Mouse (Mus musculus): Measurements from ENCODE around the gene Git1.

Git1 gene

GRCm38 (mm10) chr11:77476895-77477294, 16.5 kb upstream of the Git1 start:
- in situ Hi-C loops (cut with MboI, MseI), result no loop called here

- in situ Hi-C loops (cut with MboI, MseI), result no loop called here
These were observed 10.3 kb upstream of the Git1 start for GRCm38 (mm10) chr11:77483043-77483442.

GRCm38 (mm10) chr11:77483510-77484255, 9.7 kb upstream of the Git1 start:
- in situ Hi-C loops (cut with MboI, MseI), result no loop called here

- in situ Hi-C loops (cut with MboI, MseI), result no loop called here
These were observed 8.1 kb upstream of the Git1 start for GRCm38 (mm10) chr11:77485229-77485628.

GRCm38 (mm10) chr11:77486798-77487197, 6.6 kb upstream of the Git1 start:
- in situ Hi-C loops (cut with MboI, MseI), result no loop called here

- in situ Hi-C loops (cut with MboI, MseI), result no loop called here
These were observed 4.4 kb upstream of the Git1 start for GRCm38 (mm10) chr11:77488771-77489581.

- in situ Hi-C loops (cut with MboI, MseI), result no loop called here
These were observed 3.6 kb upstream of the Git1 start, which contains the start of gene Ankrd13b for GRCm38 (mm10) chr11:77489591-77490235. Gene Ankrd13b, minus strand, starts transcription at chr11:77489678.

GRCm38 (mm10) chr11:77490451-77490850, 2.9 kb upstream of the Git1 start:
- in situ Hi-C loops (cut with MboI, MseI), result no loop called here

GRCm38 (mm10) chr11:77491123-77491501, 2.2 kb upstream of the Git1 start:
- in situ Hi-C loops (cut with MboI, MseI), result no loop called here

- in situ Hi-C loops (cut with MboI, MseI), result no loop called here
These were observed 1.7 kb upstream of the Git1 start for GRCm38 (mm10) chr11:77491502-77492291.

- in situ Hi-C loops (cut with MboI, MseI), result no loop called here
These were observed 971 bp upstream of the Git1 start for GRCm38 (mm10) chr11:77492311-77492871.

GRCm38 (mm10) chr11:77492911-77493332, 440 bp upstream of the Git1 start:
- in situ Hi-C loops (cut with MboI, MseI), result no loop called here

- in situ Hi-C loops (cut with MboI, MseI), result no loop called here
These were observed 948 bp downstream of the Git1 start for GRCm38 (mm10) chr11:77494344-77494676.

GRCm38 (mm10) chr11:77494782-77495181, 1.4 kb downstream of the Git1 start:
- in situ Hi-C loops (cut with MboI, MseI), result no loop called here

- in situ Hi-C loops (cut with MboI, MseI), result no loop called here
These were observed 2.1 kb downstream of the Git1 start for GRCm38 (mm10) chr11:77495507-77495906.

GRCm38 (mm10) chr11:77497341-77497756, 4.0 kb downstream of the Git1 start:
- in situ Hi-C loops (cut with MboI, MseI), result no loop called here

GRCm38 (mm10) chr11:77497851-77498250, 4.5 kb downstream of the Git1 start:
- in situ Hi-C loops (cut with MboI, MseI), result no loop called here

GRCm38 (mm10) chr11:77498261-77499139, 5.1 kb downstream of the Git1 start:
- in situ Hi-C loops (cut with MboI, MseI), result no loop called here

GRCm38 (mm10) chr11:77499354-77499753, 6.0 kb downstream of the Git1 start:
- in situ Hi-C loops (cut with MboI, MseI), result no loop called here

Data from T-helper 2 cell (primary cell).